ENCODE assay signal across 16 mouse cellular contexts in the genomic region with DNA sequence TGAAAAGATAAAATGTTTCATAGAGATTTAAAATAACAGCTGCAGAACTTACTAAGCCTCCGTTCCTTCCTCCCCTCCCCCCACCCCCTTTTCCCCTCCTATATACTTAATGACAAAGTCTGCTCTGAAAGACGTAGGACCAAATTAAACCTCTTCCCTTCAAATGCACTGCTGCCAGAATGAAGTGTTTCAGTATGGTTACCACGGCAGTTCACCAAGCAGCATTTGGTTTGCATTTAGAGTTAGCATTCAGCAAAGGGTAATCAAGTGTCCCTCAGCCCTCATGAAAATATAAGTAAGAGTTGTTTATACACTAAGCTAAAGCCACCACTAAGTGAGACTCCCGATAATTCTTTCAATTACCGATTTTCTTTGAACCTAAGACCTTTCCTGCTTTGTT.
"Had no signal": no experiment of that assay in that cellular context is flagged by ENCODE, and none has a peak within 500 bp of the region (broad histone marks: within the 10 kb centered on the region; RNA-seq: fewer than 3 reads in every experiment).

No protein-coding gene starts in this region.

- H3K9me3 ChIP-seq: neural tube, embryonic 13.5 days; neural tube, embryonic 15.5 days; stomach, embryonic 15.5 days had no signal

- H3K4me1 ChIP-seq: stomach, embryonic 15.5 days had no signal

- H3K27ac ChIP-seq: neural tube, embryonic 13.5 days; neural tube, embryonic 15.5 days; stomach, embryonic 15.5 days; stomach, postnatal 0 days had no signal

- H3K27me3 ChIP-seq: neural tube, embryonic 13.5 days; neural tube, embryonic 15.5 days; stomach, embryonic 15.5 days had no signal

- H3K9ac ChIP-seq: neural tube, embryonic 13.5 days; neural tube, embryonic 15.5 days; stomach, embryonic 15.5 days had no signal

- H3K36me3 ChIP-seq: stomach, embryonic 15.5 days had no signal

- H3K4me2 ChIP-seq: neural tube, embryonic 13.5 days; neural tube, embryonic 15.5 days; stomach, embryonic 15.5 days had no signal

- H3K4me3 ChIP-seq: neural tube, embryonic 13.5 days; neural tube, embryonic 15.5 days; stomach, embryonic 15.5 days had no signal

- DNase-seq: retina, postnatal 1 day; right cerebral cortex, adult 18-20 months; right cerebral cortex, postnatal 14 days; right cerebral cortex, postnatal 25 days; right cerebral cortex, postnatal 4 days; spleen, adult 18-20 months; thymus, adult 18-20 months; thymus, adult 2 months; thymus, postnatal 14 days; thymus, postnatal 25 days; thymus, postnatal 36 days; thymus, postnatal 4 days had no signal
